Mouse (Mus musculus): ENCODE data around the gene Arhgap33. TPM values are rescaled to one million over a fixed set of nuclear protein-coding genes. Genes with fewer than 3 reads are reported as not detected.
"Not testable (repeated sequence)": the region's sequence is repeated elsewhere in the genome, so short reads cannot be mapped to it uniquely, and the experiment has no call there.

Gene Arhgap33
- polyA plus RNA-seq, 1 experiment from 2014 or later = 41.4 TPM

GRCm38 (mm10) chr7:30495506-30496042, 39.3 kb downstream of the Arhgap33 start:
- ATAC-seq (ENCODE audit: low FRiP score); H3K4me3 ChIP-seq (ENCODE audit: low read depth, low read length): not testable (repeated sequence)

GRCm38 (mm10) chr7:30493401-30493931, 41.4 kb downstream of the Arhgap33 start, which contains the start of gene Prodh2:
TSS of gene Prodh2 (plus strand) at chr7:30493622.
- Histone ChIP-seq H3K4me1 (replicated peaks; ENCODE audit: control insufficient read depth, insufficient read depth, low read length) (no peaks in the 10 kb centered on the region), H3K27ac (ENCODE audit: low read depth, low read length) (no peak within 1 kb of the TSS), H3K27me3 (ENCODE audit: control insufficient read depth, insufficient read depth, low read length) (no peaks in the 10 kb centered on the region), H3K4me3 (ENCODE audit: low read depth, low read length) (no peak within 1 kb of the TSS), H3K9ac (ENCODE audit: low read depth, low read length) (no peak within 1 kb of the TSS), H3K4me2 (replicated peaks; ENCODE audit: low read depth, low read length) (no peak within 1 kb of the TSS), H3K36me3 (ENCODE audit: control insufficient read depth, insufficient read depth, low read length) (no peaks in the 10 kb centered on the region), H3K9me3 (ENCODE audit: control insufficient read depth, low read length) (no peaks in the 10 kb centered on the region)
- no peak for DNase-seq (ENCODE audit: low spot score)
- 49% methylated on average over 11 of the region's 11 CpGs for WGBS
- no peak for ATAC-seq (ENCODE audit: low FRiP score)

More at GRCm38 (mm10) chr7:30495506-30496042, 39.3 kb downstream of the Arhgap33 start:
- DNase-seq (ENCODE audit: low spot score); H3K4me2 ChIP-seq (replicated peaks; ENCODE audit: low read depth, low read length); H3K4me1 ChIP-seq (replicated peaks; ENCODE audit: control insufficient read depth, insufficient read depth, low read length); H3K27ac ChIP-seq (ENCODE audit: low read depth, low read length); H3K9ac ChIP-seq (ENCODE audit: low read depth, low read length); H3K36me3 ChIP-seq (ENCODE audit: control insufficient read depth, insufficient read depth, low read length); H3K9me3 ChIP-seq (ENCODE audit: control insufficient read depth, low read length); H3K27me3 ChIP-seq (ENCODE audit: control insufficient read depth, insufficient read depth, low read length): not testable (repeated sequence)
- 63% methylated on average over 5 of the region's 5 CpGs for WGBS

GRCm38 (mm10) chr7:30492765-30493164, 42.1 kb downstream of the Arhgap33 start:
- DNase-seq (ENCODE audit: low spot score) (peak; percentile 87), ATAC-seq (ENCODE audit: low FRiP score) (no peak)
- Histone ChIP-seq H3K9me3 (ENCODE audit: control insufficient read depth, low read length) (no peaks in the 10 kb centered on the region), H3K27ac (ENCODE audit: low read depth, low read length) (no peak overlapping the region), H3K4me1 (replicated peaks; ENCODE audit: control insufficient read depth, insufficient read depth, low read length) (no peaks in the 10 kb centered on the region), H3K9ac (ENCODE audit: low read depth, low read length) (no peak overlapping the region), H3K36me3 (ENCODE audit: control insufficient read depth, insufficient read depth, low read length) (no peaks in the 10 kb centered on the region), H3K27me3 (ENCODE audit: control insufficient read depth, insufficient read depth, low read length) (no peaks in the 10 kb centered on the region), H3K4me3 (ENCODE audit: low read depth, low read length) (no peak overlapping the region), H3K4me2 (replicated peaks; ENCODE audit: low read depth, low read length) (no peak overlapping the region)
- WGBS = 27% methylated on average over 4 of the region's 4 CpGs

- Histone ChIP-seq H3K9ac (ENCODE audit: low read depth, low read length) (no peak overlapping the region), H3K27me3 (ENCODE audit: control insufficient read depth, insufficient read depth, low read length) (no peaks in the 10 kb centered on the region), H3K4me1 (replicated peaks; ENCODE audit: control insufficient read depth, insufficient read depth, low read length) (no peaks in the 10 kb centered on the region), H3K9me3 (ENCODE audit: control insufficient read depth, low read length) (no peaks in the 10 kb centered on the region), H3K36me3 (ENCODE audit: control insufficient read depth, insufficient read depth, low read length) (no peaks in the 10 kb centered on the region), H3K4me2 (replicated peaks; ENCODE audit: low read depth, low read length) (no peak overlapping the region), H3K27ac (ENCODE audit: low read depth, low read length) (no peak overlapping the region), H3K4me3 (ENCODE audit: low read depth, low read length) (no peak overlapping the region)
- DNase-seq (ENCODE audit: low spot score) = peak; percentile 37
- ATAC-seq (ENCODE audit: low FRiP score) = no peak
- 17% methylated on average over 6 of the region's 6 CpGs for WGBS
Measured at GRCm38 (mm10) chr7:30490957-30491307, 43.9 kb downstream of the Arhgap33 start.

GRCm38 (mm10) chr7:30490251-30490956, 44.5 kb downstream of the Arhgap33 start:
- Histone ChIP-seq H3K4me3 (ENCODE audit: low read depth, low read length) (no peak overlapping the region), H3K4me2 (replicated peaks; ENCODE audit: low read depth, low read length) (no peak overlapping the region), H3K4me1 (replicated peaks; ENCODE audit: control insufficient read depth, insufficient read depth, low read length) (no peaks in the 10 kb centered on the region), H3K9me3 (ENCODE audit: control insufficient read depth, low read length) (no peaks in the 10 kb centered on the region), H3K27ac (ENCODE audit: low read depth, low read length) (no peak overlapping the region), H3K9ac (ENCODE audit: low read depth, low read length) (no peak overlapping the region), H3K27me3 (ENCODE audit: control insufficient read depth, insufficient read depth, low read length) (no peaks in the 10 kb centered on the region), H3K36me3 (ENCODE audit: control insufficient read depth, insufficient read depth, low read length) (no peaks in the 10 kb centered on the region)
- DNase-seq (ENCODE audit: low spot score) = peak; percentile 75
- ATAC-seq (ENCODE audit: low FRiP score) = no peak
- WGBS = 33% methylated on average over 16 of the region's 16 CpGs

GRCm38 (mm10) chr7:30484250-30484649, 50.6 kb downstream of the Arhgap33 start:
- H3K9ac ChIP-seq (ENCODE audit: low read depth, low read length) = no peak overlapping the region
- peak; percentile 71 for DNase-seq (ENCODE audit: low spot score)
- ATAC-seq (ENCODE audit: low FRiP score) = no peak
- H3K27me3 ChIP-seq (ENCODE audit: control insufficient read depth, insufficient read depth, low read length) = no peaks in the 10 kb centered on the region
- no peak overlapping the region for H3K4me2 ChIP-seq (replicated peaks; ENCODE audit: low read depth, low read length)
- no peak overlapping the region for H3K4me3 ChIP-seq (ENCODE audit: low read depth, low read length)
- WGBS = 17% methylated on average over 8 of the region's 8 CpGs
- H3K9me3 ChIP-seq (ENCODE audit: control insufficient read depth, low read length) = no peaks in the 10 kb centered on the region
- no peaks in the 10 kb centered on the region for H3K4me1 ChIP-seq (replicated peaks; ENCODE audit: control insufficient read depth, insufficient read depth, low read length)
- H3K36me3 ChIP-seq (ENCODE audit: control insufficient read depth, insufficient read depth, low read length) = no peaks in the 10 kb centered on the region
- no peak overlapping the region for H3K27ac ChIP-seq (ENCODE audit: low read depth, low read length)

GRCm38 (mm10) chr7:30477415-30478381, 57.2 kb downstream of the Arhgap33 start:
- Histone ChIP-seq H3K36me3 (ENCODE audit: control insufficient read depth, insufficient read depth, low read length) (no peaks in the 10 kb centered on the region), H3K4me1 (replicated peaks; ENCODE audit: control insufficient read depth, insufficient read depth, low read length) (no peaks in the 10 kb centered on the region), H3K9ac (ENCODE audit: low read depth, low read length) (no peak overlapping the region), H3K27ac (ENCODE audit: low read depth, low read length) (no peak overlapping the region), H3K9me3 (ENCODE audit: control insufficient read depth, low read length) (no peaks in the 10 kb centered on the region), H3K27me3 (ENCODE audit: control insufficient read depth, insufficient read depth, low read length) (no peaks in the 10 kb centered on the region), H3K4me3 (ENCODE audit: low read depth, low read length) (peak overlapping the region; percentile 16; the same call in 1 of the 2 replicates), H3K4me2 (replicated peaks; ENCODE audit: low read depth, low read length) (peak overlapping the region; percentile 27)
- peak; percentile 51 for DNase-seq (ENCODE audit: low spot score)
- peak; percentile 79 for ATAC-seq (ENCODE audit: low FRiP score)
- WGBS = 14% methylated on average over 25 of the region's 32 CpGs

- 77% methylated on average over 6 of the region's 7 CpGs for WGBS
- H3K4me1 ChIP-seq (replicated peaks; ENCODE audit: control insufficient read depth, insufficient read depth, low read length); H3K27ac ChIP-seq (ENCODE audit: low read depth, low read length); H3K36me3 ChIP-seq (ENCODE audit: control insufficient read depth, insufficient read depth, low read length); H3K9me3 ChIP-seq (ENCODE audit: control insufficient read depth, low read length); H3K4me2 ChIP-seq (replicated peaks; ENCODE audit: low read depth, low read length); ATAC-seq (ENCODE audit: low FRiP score); H3K4me3 ChIP-seq (ENCODE audit: low read depth, low read length); H3K27me3 ChIP-seq (ENCODE audit: control insufficient read depth, insufficient read depth, low read length); DNase-seq (ENCODE audit: low spot score); H3K9ac ChIP-seq (ENCODE audit: low read depth, low read length): not testable (repeated sequence)
Measured at GRCm38 (mm10) chr7:30476136-30476535, 58.7 kb downstream of the Arhgap33 start.

Data from hindbrain, embryonic 11.5 days (tissue).